Mouse (Mus musculus) lung, embryonic 16.5 days (tissue): ENCODE results near the gene Ier3. TPM values are rescaled to one million over a fixed set of nuclear protein-coding genes. Genes with fewer than 3 reads are reported as not detected.

ENCODE experiments used
- ATAC-seq: fragments of 200-750 bp; cut with Nextera tagmentation; 2 replicates; pipeline ENCODE4 v1.8.0; 2017; ENCODE audit warnings: low read depth, mild to moderate bottlenecking, moderate library complexity
- H3K27ac ChIP-seq: fragments of 300-500 bp; sonication (generic); 2 replicates; pipeline ENCODE4 v1.5.1; 2014; ENCODE audit warnings: mild to moderate bottlenecking, control low read depth, low read length
- H3K27me3 ChIP-seq: fragments of 300-500 bp; sonication (generic); 2 replicates; pipeline ENCODE4 v1.6.1; 2014; ENCODE audit warnings: low read depth, low read length, mixed read lengths; ENCODE audit not compliant: control insufficient read depth, insufficient read depth
- H3K36me3 ChIP-seq: fragments of 300-500 bp; sonication (generic); 2 replicates; pipeline ENCODE4 v1.6.1; 2014; ENCODE audit warnings: low read length; ENCODE audit not compliant: control insufficient read depth, insufficient read depth
- H3K4me1 ChIP-seq: fragments of 300-500 bp; sonication (generic); replicated peaks from 2 replicates; pipeline ENCODE4 v1.6.1; 2014; ENCODE audit warnings: low read length, mixed read lengths; ENCODE audit not compliant: control insufficient read depth, insufficient read depth
- H3K4me2 ChIP-seq: fragments of 300-500 bp; sonication (generic); 2 replicates; pipeline ENCODE4 v1.6.1; 2014; ENCODE audit warnings: low read depth, low read length, control low read depth
- H3K4me3 ChIP-seq: fragments of 300-500 bp; sonication (generic); 2 replicates; pipeline ENCODE4 v1.5.1; 2014; ENCODE audit warnings: mild to moderate bottlenecking, low read length, control low read depth
- H3K9ac ChIP-seq: fragments of 300-500 bp; sonication (generic); 2 replicates; pipeline ENCODE4 v1.6.1; 2014; ENCODE audit warnings: low read length, control low read depth
- H3K9me3 ChIP-seq: fragments of 300-500 bp; sonication (generic); 2 replicates; pipeline ENCODE4 v1.6.1; 2016; ENCODE audit warnings: low read length; ENCODE audit not compliant: control insufficient read depth
- WGBS: fragments of 180-500 bp; shearing (Covaris S2); extraction: QIAGEN DNeasy Blood & Tissue Kit; methylation state at CpG from one replicate; pipeline ENCODE4 v1.1.7; 2014; 5-methylcytosine and 5-hydroxymethylcytosine counted together
- polyA plus RNA-seq: library from polyadenylated mRNA; unstranded; fragments of >200 nt; fragmentation: Nextera tagmentation; extraction: Ambion mirVana; gene quantifications from 2 replicates; pipeline ENCODE4 v1.2.1, GENCODE M21; 2015

Gene Ier3
- polyA plus RNA-seq, 1 experiment from 2014 or later = 21.9 TPM

GRCm38 (mm10) chr17:35803858-35804399 is 17.6 kb upstream of the Ier3 start:
- Histone ChIP-seq H3K9me3 (no peaks in the 10 kb centered on the region), H3K4me3 (no peak overlapping the region), H3K9ac (no peak overlapping the region), H3K4me2 (no peak overlapping the region), H3K27me3 (no peaks in the 10 kb centered on the region), H3K36me3 (no peaks in the 10 kb centered on the region), H3K27ac (peak overlapping the region; percentile 64), H3K4me1 (peaks cover 12% of the 10 kb centered on the region)
- 53% methylated on average over 4 of the region's 4 CpGs for WGBS
- peak; percentile 63 for ATAC-seq

- Histone ChIP-seq H3K9me3 (no peaks in the 10 kb centered on the region), H3K27ac (peak overlapping the region; percentile 77), H3K4me2 (no peak overlapping the region), H3K27me3 (no peaks in the 10 kb centered on the region), H3K4me3 (no peak overlapping the region), H3K36me3 (no peaks in the 10 kb centered on the region), H3K9ac (peak overlapping the region; percentile 44; the same call in 1 of the 2 replicates), H3K4me1 (peaks cover 17% of the 10 kb centered on the region)
- WGBS = 40% methylated on average over 9 of the region's 9 CpGs
- peak; percentile 59 for ATAC-seq
These were observed 13.4 kb upstream of the Ier3 start for GRCm38 (mm10) chr17:35808073-35808472.

- WGBS = 85% methylated on average over 11 of the region's 11 CpGs
- Histone ChIP-seq H3K4me2 (no peak overlapping the region), H3K36me3 (no peaks in the 10 kb centered on the region), H3K27me3 (no peaks in the 10 kb centered on the region), H3K27ac (no peak overlapping the region), H3K9me3 (no peaks in the 10 kb centered on the region), H3K4me1 (peaks cover 27% of the 10 kb centered on the region), H3K9ac (no peak overlapping the region), H3K4me3 (no peak overlapping the region)
- ATAC-seq = no peak
These were observed 12.1 kb upstream of the Ier3 start for GRCm38 (mm10) chr17:35809395-35809794.

- Histone ChIP-seq H3K4me1 (peaks cover 39% of the 10 kb centered on the region), H3K4me3 (no peak overlapping the region), H3K27me3 (no peaks in the 10 kb centered on the region), H3K4me2 (no peak overlapping the region), H3K27ac (peak overlapping the region; percentile 33; the same call in 1 of the 2 replicates), H3K36me3 (no peaks in the 10 kb centered on the region), H3K9ac (0 out of 2 replicates have a peak overlapping the region, but pooled peaks have one; percentile 21), H3K9me3 (no peaks in the 10 kb centered on the region)
- ATAC-seq = no peak
- WGBS = 50% methylated on average over 5 of the region's 5 CpGs
These were observed 10.4 kb upstream of the Ier3 start for GRCm38 (mm10) chr17:35810900-35811648.

DNA sequence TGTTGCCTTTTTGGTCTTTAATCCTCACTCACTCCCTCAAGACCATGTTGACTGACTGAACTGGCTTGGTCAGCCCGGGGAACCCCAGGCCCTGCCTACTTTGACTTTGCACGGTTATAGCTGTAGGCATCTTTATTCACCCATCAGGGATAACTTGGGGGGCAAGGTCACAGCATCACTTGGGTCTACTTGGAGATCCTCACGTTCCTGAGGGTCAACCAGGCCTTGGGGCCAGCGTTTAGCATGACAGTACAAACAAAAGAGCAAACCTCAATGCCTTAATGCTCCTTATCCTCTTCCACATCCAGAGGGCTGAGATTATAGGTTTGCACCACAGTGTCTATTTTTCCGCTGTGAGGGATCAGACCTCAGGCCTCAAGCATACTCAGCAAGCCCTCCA is 9.2 kb upstream of the Ier3 start:
- Histone ChIP-seq H3K4me1 (peaks cover 47% of the 10 kb centered on the region), H3K9ac (no peak overlapping the region)
- ATAC-seq = no peak

GRCm38 (mm10) chr17:35812736-35813135 is 8.7 kb upstream of the Ier3 start:
- WGBS = 42% methylated on average over 6 of the region's 6 CpGs
- H3K36me3 ChIP-seq = no peaks in the 10 kb centered on the region
- H3K4me1 ChIP-seq = peaks cover 51% of the 10 kb centered on the region
- no peak overlapping the region for H3K4me3 ChIP-seq
- H3K27me3 ChIP-seq = no peaks in the 10 kb centered on the region
- peak; percentile 19 for ATAC-seq
- peak overlapping the region; percentile 94 for H3K27ac ChIP-seq
- no peaks in the 10 kb centered on the region for H3K9me3 ChIP-seq
- no peak overlapping the region for H3K4me2 ChIP-seq
- H3K9ac ChIP-seq = peak overlapping the region; percentile 29; the same call in 1 of the 2 replicates

More for the DNA sequence above, 9.2 kb upstream of the Ier3 start:
- peak overlapping the region; percentile 94 for H3K27ac ChIP-seq
- no peaks in the 10 kb centered on the region for H3K9me3 ChIP-seq
- no peak overlapping the region for H3K4me2 ChIP-seq
- H3K27me3 ChIP-seq = no peaks in the 10 kb centered on the region
- no peak overlapping the region for H3K4me3 ChIP-seq
- 69% methylated on average over 5 of the region's 5 CpGs for WGBS
- H3K36me3 ChIP-seq = no peaks in the 10 kb centered on the region

DNA sequence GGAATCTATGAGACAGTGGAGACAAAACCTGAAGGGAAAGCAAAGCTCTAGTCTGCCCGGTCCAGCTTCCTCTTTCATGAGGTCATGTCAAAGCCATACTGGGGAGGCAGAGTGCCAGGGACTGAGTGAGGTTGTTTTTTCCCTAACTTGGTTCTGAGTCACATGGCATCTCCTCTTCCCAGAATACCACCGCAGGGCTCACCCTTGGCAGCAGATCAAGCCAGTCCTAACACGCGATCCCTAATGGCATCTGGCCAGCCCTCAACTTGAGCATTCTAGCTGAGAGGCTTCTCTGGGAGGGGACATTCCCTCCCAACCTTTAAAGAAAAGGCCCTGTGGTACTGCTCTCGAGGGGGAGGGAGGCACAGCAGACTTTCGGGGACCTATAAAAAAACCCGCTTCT is 8.2 kb upstream of the Ier3 start:
- peak; percentile 91 for ATAC-seq
- Histone ChIP-seq H3K4me3 (no peak overlapping the region), H3K9ac (peak overlapping the region; percentile 29; the same call in 1 of the 2 replicates), H3K27me3 (no peaks in the 10 kb centered on the region), H3K27ac (peak overlapping the region; percentile 94), H3K9me3 (no peaks in the 10 kb centered on the region), H3K4me2 (no peak overlapping the region), H3K36me3 (no peaks in the 10 kb centered on the region), H3K4me1 (peaks cover 50% of the 10 kb centered on the region)
- WGBS = 9% methylated on average over 7 of the region's 7 CpGs

DNA sequence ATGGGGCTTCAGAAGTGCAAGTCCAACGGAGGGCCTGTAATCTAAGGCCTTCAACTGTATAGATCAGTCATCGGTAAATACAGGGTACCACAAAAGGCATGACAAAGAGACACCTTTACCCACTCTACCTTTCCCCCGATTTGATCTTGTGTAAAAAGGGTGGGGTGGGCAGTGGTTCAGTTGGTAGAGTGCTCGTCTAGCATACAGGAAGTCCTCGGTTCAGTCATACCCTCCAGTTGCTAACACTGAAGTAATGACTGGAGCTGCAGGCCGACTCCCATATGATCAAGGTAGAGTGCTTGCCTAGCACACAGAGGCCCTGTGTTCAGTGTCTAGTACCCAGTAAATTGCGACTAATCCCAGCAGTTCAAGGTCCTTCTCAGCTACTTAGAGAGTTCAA is 7.8 kb upstream of the Ier3 start:
- Histone ChIP-seq H3K4me2 (0 out of 2 replicates have a peak overlapping the region, but pooled peaks have one; percentile 3), H3K9ac (no peak overlapping the region), H3K27ac (peak overlapping the region; percentile 94), H3K4me3 (no peak overlapping the region), H3K4me1 (peaks cover 50% of the 10 kb centered on the region), H3K9me3 (no peaks in the 10 kb centered on the region), H3K27me3 (no peaks in the 10 kb centered on the region), H3K36me3 (no peaks in the 10 kb centered on the region)
- peak; percentile 50 for ATAC-seq
- 47% methylated on average over 7 of the region's 7 CpGs for WGBS

DNA sequence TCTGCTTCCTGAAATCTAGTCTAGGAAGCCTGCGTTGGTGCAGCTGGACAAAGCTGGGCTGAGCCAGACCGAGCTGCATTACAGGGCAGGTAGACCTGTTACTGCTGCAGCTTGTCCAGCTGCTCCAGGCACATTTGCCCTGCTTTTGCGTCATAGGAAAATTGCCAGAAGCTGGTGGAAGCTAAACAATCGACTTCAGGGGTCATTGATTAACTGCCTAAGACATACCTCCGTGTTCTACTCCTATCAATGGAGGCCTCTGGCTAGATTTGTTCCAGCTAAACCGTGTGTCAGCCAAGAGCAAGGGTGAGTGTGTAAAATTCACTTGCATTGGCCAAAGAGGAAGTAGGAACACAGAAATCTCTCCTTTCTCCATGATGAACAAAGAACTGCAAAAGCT is 6.8 kb upstream of the Ier3 start:
- no peaks in the 10 kb centered on the region for H3K9me3 ChIP-seq
- H3K36me3 ChIP-seq = no peaks in the 10 kb centered on the region
- WGBS = 38% methylated on average over 6 of the region's 6 CpGs
- H3K27me3 ChIP-seq = no peaks in the 10 kb centered on the region
- H3K4me2 ChIP-seq = no peak overlapping the region
- no peak for ATAC-seq
- peaks cover 50% of the 10 kb centered on the region for H3K4me1 ChIP-seq
- peak overlapping the region; percentile 51 for H3K27ac ChIP-seq
- no peak overlapping the region for H3K4me3 ChIP-seq
- no peak overlapping the region for H3K9ac ChIP-seq
